Mouse (Mus musculus) spleen, adult 18-20 months (tissue): ENCODE results near the gene Rnf7.

Experiments used
- DNase-seq, 2 experiments: peaks; one replicate each; pipeline ENCODE4 v3.0.0; 2022; ENCODE audit warnings: mixed read lengths in 2 of 2

Gene Rnf7

DNA sequence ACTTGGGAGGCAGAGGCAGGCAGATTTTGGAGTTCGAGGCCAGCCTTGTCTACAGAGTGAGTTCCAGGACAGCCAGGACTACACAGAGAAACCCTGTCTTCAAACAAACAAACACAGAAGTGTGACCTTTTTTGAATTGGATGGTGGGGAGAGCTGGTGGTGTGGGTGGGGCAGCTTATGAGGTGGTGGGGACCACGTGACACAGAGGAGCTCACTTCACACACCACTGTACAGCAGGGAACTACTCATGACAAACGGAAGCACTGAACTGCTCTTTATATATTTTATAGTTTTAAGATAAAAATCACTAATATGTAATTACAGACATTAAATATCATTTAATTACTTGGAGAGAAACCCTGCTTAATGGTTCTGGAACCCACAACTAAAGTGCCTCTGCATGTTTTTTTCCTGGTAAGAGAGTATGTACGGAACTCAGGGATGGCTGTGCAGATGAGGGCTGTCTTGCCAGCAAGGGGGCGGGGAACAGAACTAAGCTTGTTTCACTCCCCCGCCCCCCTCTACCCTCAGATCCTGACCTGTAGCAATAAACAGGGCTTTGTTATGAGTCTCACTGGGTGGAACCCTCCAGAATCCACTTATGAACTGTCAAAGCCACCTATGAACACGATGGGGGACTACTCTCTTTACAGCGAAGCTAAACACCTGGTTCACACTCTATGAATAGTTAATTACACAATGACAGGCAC, 8.8 kb downstream of the Rnf7 start:
- no peak for DNase-seq

DNA sequence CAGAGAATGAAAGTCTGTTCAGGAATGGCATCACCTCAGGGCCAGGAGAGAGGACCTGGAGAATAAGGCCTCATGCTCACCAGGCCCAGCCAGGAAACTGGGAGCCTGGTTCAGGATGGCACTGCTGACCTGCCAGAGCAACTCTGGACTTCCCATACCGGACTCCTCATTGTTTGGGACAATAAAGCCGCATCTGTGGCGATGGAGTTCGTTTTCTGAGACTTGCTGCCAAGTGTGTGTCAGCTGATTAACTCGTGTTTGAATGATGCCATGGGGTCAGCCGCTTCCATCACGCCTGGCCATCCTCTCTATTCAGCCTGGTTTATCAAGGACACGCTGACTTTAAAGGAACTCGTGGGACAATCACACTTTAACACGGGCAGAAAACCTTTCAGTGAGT, 14.8 kb downstream of the Rnf7 start:
- DNase-seq, result no peak

DNA sequence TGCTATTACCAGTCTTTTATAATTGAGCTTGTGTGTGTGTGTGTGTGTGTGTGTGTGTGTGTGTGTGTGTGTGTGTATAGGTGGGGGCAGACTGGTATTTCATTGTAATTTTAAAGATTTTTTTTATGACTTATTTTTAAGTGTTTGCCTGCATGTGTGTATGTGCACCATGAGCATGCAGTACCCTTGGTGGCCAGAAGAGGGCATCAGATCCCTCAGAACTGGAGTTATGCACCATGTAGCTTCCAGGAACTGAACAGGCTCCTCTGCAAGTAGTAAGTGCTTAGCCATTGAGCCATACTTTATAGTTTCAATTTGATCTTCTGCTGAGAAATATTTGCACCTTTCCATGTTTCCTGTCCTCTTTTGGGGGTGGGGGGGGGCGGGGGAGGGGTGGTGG, 16.9 kb downstream of the Rnf7 start:
- no peak for DNase-seq

DNA sequence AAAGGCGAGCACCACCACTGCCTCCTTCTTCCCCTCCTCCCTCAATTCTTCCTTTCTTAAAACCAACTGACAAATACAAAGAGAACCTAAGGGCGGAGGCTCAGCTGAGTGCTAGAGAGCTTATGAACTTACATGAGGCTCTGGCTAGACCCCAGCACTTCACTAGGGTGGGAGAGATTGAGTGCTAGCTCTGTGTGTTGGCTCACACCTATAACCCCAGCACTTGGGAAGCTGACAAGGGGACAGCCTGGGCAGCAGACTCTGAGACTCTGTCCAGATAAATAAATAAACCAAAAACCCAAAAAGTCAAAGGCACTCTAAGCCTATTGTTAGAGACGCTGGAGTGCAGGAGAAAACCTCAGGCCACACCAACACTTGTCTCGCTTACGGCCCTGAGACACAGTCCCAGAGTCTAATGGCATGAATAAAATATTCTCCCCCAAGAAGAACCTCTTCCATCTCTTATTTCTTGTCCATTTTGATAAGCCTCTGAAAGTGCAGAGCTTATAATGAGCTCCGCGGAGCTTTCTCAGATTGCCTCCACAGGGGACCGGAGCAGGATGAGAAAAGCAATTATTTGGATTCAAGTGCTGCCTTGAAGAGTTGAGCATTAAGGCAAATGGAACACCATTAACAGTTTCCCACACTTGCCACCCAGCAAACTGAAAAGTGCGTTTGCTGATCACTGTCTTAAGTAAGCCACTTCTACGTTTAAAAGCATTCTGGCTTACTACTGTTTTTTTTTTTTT, 18.2 kb downstream of the Rnf7 start:
- DNase-seq, result no peak

DNA sequence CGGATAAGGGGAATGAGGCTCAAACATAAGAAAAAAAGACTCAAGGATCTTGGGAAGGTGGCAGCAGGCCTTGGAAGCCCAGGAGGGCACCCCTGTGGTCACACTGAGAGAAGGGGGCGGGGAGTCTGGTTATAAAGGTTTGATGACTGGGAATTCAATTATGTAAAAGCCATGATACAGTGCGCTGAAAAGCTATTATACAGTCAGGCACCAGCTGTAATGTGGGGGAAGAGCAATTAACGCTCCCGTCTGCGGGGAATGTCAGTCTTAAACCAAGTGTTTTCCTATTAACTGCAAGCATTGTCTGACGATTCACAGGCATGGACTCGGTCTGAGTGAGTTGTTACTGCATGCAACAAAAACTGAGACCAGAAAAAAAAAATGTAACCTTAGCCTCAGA, 22.9 kb downstream of the Rnf7 start:
- DNase-seq, result no peak

DNA sequence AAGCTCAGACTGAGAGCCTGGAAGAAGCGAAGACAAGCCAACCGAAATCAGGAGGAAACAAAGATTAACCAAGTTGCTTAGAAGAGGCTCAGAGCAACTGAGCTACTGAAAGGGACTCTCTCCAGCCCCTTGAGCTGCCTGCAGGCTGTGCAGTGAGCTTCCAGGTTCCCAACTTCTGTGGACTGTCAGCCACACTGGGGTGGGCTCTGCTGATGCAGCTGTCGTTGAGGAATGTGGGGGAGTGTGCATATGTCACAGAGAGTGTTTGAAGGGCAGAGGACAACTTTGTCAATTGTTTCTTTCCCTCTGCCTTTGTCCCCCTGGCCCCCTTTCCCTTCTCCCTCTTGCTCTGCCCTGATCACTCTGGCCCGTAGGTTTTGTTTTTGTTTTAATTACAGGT, 25.5 kb downstream of the Rnf7 start:
- DNase-seq, result no peak

DNA sequence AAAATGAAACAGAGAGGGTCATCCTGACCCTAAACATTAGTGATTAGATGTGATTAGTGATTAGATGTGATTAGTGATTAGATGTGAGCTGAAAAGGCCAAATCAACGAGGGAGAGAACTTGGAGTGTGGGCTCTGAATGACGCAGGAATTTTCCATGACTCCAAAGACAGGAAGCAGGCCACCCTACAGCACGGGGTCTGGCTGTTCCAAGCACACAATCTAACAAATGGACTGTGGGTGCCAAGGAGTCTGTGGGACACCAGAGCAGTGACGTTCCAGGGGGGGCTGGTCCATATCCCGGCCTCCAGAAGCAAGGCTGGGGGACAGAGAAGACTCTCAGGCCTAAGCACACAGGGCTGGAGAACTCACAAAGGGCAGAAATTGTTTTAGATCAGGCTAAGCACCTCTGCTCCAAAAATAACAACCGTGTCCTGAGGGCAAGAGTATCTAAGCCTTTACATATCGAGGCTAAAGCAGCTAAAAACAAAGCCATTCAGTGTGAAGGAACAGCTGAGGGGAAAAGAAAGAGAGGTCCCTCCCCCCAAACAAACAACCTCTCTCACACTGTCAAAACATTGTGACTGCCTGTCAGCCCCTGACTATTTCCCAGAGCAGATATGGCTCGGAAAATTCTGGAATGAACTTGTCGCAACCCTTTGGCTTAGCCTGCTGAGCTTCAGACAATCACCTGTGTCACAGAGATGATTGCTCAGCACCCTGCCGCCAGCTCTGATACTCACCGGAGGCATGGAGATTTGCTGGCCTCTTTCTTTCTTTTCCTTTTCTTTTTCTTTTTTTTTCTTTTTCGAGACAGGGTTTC, 27.4 kb downstream of the Rnf7 start:
- DNase-seq, result no peak

DNA sequence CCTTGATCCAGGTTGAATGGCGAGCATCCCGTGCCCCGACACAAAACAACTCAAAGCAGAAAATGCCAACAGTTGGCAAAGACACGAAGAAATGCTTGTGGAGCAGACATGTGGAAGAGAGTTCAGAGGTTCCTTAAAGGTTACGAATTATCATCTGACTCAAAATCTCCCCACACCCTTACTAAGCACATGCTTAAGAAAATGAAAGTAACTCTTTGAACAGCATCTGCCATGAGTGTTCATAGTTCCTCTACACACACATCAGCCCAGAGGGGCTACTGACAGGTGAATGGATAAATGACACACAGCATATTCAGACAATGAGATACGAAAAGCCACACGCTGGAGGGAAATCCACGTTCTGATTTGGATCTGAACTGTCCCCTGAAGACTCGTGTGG, 29.0 kb downstream of the Rnf7 start:
- DNase-seq, result no peak

DNA sequence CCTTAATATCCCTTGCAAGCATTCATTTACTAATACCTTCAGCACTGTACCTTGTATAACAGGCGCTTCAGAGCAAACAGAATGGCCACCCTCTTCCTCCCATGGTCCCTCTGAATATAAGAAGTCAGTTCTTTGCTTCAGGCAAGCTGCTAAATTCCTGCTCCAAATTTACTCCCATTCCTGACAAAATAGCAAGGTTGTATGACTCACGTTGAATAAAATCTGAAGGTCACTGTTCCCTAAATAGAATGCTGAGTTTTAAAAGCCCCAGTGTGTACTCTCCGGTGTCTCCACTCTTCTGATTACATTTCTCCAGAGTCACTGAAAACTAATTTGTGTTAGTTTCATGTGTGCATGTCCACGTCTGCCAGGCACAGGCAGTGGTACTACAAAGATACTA, 33.1 kb downstream of the Rnf7 start:
- no peak for DNase-seq

DNA sequence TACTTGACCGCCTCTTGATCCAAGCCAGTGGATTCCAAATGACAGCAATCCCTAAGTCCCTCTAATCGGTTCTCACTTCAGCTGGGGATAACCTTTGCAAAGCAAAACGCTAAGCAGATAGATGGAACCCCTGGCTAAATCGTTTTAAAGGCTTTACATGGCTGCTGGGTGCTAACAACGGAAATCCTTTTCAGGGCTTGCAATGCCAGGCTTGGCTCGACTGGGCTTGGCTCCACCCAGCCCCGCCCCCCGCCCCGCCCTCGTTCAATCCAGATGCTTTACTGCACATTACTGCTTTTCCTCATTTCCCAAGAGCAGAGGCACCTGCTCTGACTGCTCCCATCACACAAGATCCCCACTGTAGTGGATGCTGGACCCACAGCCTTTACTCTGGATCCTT, 36.4 kb downstream of the Rnf7 start:
- peak in 1 of 2 experiments; percentile 13 for DNase-seq

DNA sequence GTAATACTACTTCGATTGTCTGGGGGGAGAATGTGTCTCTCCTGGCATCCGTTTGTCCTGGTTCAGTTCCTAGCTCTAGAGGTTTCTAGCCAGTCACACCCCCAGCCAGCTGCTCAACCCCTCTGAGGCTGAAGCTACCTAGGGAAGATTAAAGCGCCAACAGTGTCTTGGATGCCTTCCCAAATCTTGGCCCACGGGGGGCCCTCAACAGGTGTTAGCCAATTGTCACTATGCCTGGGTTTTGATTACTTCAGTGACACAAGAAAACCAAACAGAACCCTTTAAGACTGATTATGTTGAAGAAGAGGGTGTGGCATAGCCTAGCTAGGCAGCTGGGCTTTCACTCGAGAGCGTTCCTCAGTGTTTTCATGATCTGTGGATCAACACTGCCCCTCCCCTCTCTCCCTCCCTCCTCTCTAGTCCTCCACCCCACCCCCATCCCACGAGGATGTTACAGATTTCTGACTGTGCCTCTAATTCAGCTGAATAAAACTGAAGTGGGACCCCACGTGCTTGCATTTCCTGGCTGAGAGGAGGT, 40.1 kb downstream of the Rnf7 start:
- peak in 1 of 2 experiments; percentile 13 for DNase-seq

DNA sequence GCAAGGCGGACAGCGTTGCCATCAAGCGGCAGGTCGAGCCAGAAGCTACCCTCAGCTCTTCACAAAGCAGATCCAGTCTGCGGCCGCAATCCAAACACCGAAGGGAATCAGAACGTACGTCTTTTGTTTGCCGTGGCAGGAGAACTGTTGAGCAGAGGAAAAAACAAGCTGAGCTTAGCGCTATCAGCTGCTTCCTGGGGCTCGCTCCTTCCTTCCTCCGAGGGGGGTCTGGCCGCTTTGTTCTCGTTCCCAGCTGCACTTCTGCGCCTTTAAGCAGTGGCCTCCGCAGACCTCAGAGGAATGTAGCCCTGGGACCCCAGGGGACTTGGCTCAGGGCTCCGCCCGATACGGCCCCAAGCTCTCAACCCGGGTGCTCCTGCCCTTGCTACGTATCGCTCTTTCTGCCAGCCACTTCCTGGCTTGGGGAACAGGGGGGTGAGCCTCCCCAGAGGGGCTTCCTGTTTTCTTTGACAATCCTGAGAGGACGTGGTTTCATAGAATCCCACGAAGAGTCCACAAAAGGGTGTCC, 40.6 kb downstream of the Rnf7 start:
- DNase-seq, result peak; percentile 55 to 59

DNA sequence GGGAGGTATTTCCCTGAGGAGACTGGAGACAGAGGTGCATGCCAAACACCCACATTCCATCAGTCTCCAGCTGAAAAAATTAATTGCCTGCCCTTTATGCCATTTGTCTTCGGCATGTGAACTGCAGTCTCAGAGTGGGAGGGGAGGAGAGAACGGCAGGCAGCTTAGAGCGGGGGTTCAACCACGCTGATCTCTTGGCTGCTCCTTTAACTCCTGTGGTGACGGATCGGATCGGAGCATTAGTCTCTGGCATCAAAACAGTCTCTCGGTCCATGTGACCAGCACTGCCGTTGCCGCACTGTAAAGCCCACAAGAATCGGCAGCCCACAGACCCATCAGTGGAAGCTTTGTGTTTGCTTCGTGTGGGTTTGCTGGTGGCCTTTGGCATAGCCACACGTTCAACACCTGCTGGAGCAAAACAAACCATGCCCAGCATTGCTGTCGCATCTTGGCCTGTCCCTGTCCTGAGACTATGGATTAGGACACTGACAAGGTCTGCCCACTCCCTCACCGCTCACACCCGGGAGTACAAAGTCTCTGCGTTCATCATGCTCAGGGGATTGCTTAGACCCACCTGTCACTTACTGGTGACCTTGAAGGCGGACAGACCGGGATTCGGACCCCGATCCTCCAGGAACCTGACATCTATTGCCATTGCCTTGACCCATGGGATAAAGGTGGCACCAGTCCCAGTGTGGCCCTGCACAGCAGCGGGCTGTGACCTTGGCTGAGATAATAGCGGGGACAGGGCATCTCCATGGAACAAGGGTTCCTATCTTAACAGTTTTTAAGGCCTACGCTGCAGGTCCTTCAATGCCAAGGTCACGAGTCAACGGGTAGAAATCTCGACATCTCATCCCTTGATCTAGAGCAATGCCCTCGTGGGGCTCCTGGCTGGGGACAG, 41.3 kb downstream of the Rnf7 start:
- no peak for DNase-seq

DNA sequence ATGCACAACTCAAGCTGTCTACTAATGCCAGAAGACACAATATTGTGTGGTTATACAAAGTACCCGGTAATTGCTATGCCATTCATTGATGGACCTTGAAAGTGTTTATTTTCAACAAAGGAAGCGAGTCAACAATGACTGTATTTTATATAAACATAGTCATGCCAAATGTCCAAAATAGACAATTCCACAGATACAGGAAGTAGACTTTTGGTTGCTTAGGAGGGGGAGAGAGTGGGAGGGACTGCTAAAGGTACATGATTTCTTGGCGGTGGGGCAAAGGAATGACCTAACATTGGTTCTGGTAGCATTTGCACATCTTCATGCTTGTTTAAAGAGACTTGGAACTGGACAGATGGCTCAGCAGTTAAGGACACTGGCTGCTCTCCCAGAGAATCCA, 45.9 kb downstream of the Rnf7 start:
- no peak for DNase-seq

DNA sequence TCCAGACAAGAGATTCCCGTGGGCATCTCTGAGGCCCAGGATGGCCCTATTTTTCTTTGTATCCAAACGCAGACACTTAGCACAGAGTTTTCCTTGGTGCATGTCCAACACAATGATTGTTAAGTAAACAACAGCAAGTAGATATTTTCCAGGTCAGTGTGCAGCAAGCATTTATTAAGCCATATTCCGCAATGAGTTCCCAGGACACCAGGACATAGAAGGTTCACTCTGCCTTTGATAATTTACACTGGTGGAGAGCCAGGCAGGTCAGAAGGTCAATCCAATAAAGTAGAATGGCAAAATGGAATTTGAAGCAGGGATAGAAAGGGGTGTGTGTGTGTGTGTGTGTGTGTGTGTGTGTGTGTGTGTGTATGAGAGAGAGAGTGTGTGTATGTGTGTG, 47.4 kb downstream of the Rnf7 start:
- DNase-seq, result no peak

DNA sequence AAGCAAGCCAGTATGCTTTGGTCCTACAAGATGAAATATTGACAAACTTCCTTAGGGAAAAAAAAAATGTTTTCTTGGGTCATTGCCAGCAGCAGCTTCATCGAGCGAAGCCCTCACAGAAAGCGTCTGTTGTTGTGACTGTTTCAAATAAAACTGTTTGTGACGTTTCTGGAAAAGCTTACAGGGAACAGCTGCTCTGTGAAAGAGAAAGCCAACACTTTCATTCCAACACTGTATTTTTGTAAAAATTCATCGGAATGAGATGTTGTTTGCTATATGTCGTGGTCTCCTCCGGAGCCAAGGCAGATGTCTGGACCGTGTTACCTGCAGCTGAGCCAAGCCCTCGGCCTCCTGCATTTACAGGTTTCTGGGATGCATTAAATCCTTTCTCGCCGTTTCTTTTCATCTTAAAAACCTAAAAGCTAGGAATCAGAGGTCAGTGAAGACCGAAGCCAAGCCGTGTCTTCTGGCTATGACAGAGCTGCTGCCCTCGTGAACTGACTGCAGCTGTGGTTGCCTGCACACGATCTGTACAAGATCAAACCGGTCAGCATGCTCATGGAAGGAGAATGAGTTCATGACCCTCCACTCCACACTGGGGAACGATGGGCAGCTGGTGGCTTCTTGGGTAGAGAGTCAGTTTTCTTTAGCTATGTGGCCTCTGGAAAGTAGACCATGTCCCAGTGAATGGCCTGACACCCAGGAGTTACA, 50.0 kb downstream of the Rnf7 start:
- no peak for DNase-seq

DNA sequence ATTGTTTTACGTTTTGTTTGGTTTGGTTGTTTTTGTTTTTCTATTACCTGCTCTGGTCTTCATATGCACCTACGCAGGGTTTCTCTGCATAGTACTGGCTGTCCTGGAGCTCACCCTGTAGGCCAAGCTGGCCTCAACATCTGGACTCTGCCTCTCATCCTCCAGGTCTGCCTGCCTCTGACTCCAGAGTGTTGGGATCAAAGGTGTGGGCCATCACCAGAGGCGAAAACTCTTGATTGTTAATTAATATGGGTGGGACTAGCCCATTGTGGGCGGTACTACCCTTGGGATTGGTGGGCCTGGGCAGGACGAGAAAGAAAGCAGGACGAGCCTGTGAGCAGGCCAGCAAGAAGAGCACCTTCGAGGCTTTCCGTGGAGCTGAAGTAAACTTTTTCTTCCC, 54.4 kb downstream of the Rnf7 start:
- DNase-seq, result no peak
